Mouse (Mus musculus) kidney, embryonic 14.5 days (tissue): ENCODE results near the gene Traf3ip3. TPM values are rescaled to one million over a fixed set of nuclear protein-coding genes. Genes with fewer than 3 reads are reported as not detected.

Source experiments
- ATAC-seq: fragments of 200-750 bp; cut with Nextera tagmentation; 2 replicates; pipeline ENCODE4 v1.8.0; 2017; ENCODE audit warnings: moderate number of reproducible peaks, mild to moderate bottlenecking, moderate TSS enrichment, moderate library complexity; ENCODE audit not compliant: low FRiP score, low TSS enrichment
- H3K27ac ChIP-seq: fragments of 300-500 bp; sonication (generic); 2 replicates; pipeline ENCODE4 v1.5.1; 2014; ENCODE audit warnings: low read depth, mild to moderate bottlenecking, low read length, moderate library complexity, mixed read lengths
- H3K27me3 ChIP-seq: fragments of 300-500 bp; sonication (generic); 2 replicates; pipeline ENCODE4 v1.6.1; 2014; ENCODE audit warnings: mild to moderate bottlenecking, low read length; ENCODE audit not compliant: control insufficient read depth, insufficient read depth
- H3K36me3 ChIP-seq: fragments of 300-500 bp; sonication (generic); 2 replicates; pipeline ENCODE4 v1.6.1; 2014; ENCODE audit warnings: low read length, mixed read lengths; ENCODE audit not compliant: control insufficient read depth, insufficient read depth
- H3K4me1 ChIP-seq: fragments of 300-500 bp; sonication (generic); 2 replicates; pipeline ENCODE4 v1.6.1; 2014; ENCODE audit warnings: low read length, mixed read lengths; ENCODE audit not compliant: control insufficient read depth, insufficient read depth
- H3K4me2 ChIP-seq: fragments of 300-500 bp; sonication (generic); replicated peaks from 2 replicates; pipeline ENCODE4 v1.6.1; 2014; ENCODE audit warnings: low read depth, mild to moderate bottlenecking, low read length
- H3K4me3 ChIP-seq: fragments of 300-500 bp; sonication (generic); 2 replicates; pipeline ENCODE4 v1.5.1; 2014; ENCODE audit warnings: mild to moderate bottlenecking, low read length
- H3K9ac ChIP-seq: fragments of 300-500 bp; sonication (generic); 2 replicates; pipeline ENCODE4 v1.6.1; 2014; ENCODE audit warnings: low read depth, mild to moderate bottlenecking, low read length, moderate library complexity
- H3K9me3 ChIP-seq: fragments of 300-500 bp; sonication (generic); 2 replicates; pipeline ENCODE4 v1.6.1; 2016; ENCODE audit warnings: low read length; ENCODE audit not compliant: control insufficient read depth
- WGBS: fragments of 180-500 bp; shearing (Covaris S2); extraction: QIAGEN DNeasy Blood & Tissue Kit; methylation state at CpG from one replicate; pipeline ENCODE4 v1.1.7; 2014; 5-methylcytosine and 5-hydroxymethylcytosine counted together
- polyA plus RNA-seq: library from polyadenylated mRNA; unstranded; fragments of >200 nt; fragmentation: Nextera tagmentation; extraction: Ambion mirVana; gene quantifications from 2 replicates; pipeline ENCODE4 v1.2.1, GENCODE M21; 2014

The Traf3ip3 gene
- polyA plus RNA-seq, 1 experiment from 2014 or later, result 1.6 TPM

DNA sequence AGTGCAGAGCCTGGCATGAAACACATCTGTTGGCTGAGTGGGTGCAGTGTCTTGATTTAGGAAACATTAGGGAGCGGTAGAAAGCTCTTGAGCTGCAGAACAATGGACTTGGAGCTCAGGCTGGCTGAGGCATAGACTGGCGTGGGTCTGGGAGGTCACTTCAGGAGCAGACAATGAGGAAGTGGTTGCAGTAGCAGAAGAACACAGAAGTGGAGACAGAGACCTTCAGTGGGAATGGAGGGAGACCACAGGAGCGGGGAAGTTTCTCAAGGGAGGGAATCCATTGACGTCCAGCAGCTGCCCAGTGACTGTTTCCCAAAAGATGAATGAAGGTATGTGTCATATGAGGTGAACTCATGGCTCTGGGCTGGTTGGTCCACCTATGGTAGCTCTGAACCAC lies 56.4 kb downstream of the Traf3ip3 start:
- H3K4me1 ChIP-seq, result no peaks in the 10 kb centered on the region
- 80% methylated on average over 4 of the region's 4 CpGs for WGBS
- no peak for ATAC-seq

DNA sequence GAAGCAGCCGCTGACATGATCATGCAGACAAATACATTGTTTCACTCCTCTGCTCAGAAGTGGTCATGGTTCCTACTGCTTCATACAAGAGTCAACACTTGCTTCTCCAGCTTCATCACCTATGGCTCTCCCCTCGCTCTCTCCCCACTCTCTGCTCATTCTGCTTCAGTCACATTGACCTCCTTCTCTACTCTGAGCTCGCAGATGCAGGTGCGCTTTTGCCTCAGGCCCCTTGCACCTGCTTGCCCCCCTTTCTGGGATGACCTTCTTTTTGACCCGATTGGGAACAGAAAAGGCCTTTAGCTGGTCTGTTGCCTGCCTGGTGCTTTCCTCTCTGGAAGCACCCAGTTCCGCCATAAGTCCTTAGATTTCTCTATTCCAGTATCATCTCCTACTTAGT lies 57.0 kb downstream of the Traf3ip3 start:
- Histone ChIP-seq H3K9ac (no peak overlapping the region), H3K27me3 (no peaks in the 10 kb centered on the region), H3K36me3 (no peaks in the 10 kb centered on the region), H3K9me3 (no peaks in the 10 kb centered on the region), H3K4me2 (no peak overlapping the region), H3K4me1 (no peaks in the 10 kb centered on the region), H3K4me3 (no peak overlapping the region), H3K27ac (no peak overlapping the region)
- no peak for ATAC-seq
- WGBS, result 81% methylated on average over 6 of the region's 6 CpGs

More for the DNA sequence above, 56.4 kb downstream of the Traf3ip3 start:
- Histone ChIP-seq H3K27ac (no peak overlapping the region), H3K36me3 (no peaks in the 10 kb centered on the region), H3K27me3 (no peaks in the 10 kb centered on the region), H3K9me3 (no peaks in the 10 kb centered on the region), H3K4me2 (no peak overlapping the region), H3K4me3 (no peak overlapping the region), H3K9ac (no peak overlapping the region)

DNA sequence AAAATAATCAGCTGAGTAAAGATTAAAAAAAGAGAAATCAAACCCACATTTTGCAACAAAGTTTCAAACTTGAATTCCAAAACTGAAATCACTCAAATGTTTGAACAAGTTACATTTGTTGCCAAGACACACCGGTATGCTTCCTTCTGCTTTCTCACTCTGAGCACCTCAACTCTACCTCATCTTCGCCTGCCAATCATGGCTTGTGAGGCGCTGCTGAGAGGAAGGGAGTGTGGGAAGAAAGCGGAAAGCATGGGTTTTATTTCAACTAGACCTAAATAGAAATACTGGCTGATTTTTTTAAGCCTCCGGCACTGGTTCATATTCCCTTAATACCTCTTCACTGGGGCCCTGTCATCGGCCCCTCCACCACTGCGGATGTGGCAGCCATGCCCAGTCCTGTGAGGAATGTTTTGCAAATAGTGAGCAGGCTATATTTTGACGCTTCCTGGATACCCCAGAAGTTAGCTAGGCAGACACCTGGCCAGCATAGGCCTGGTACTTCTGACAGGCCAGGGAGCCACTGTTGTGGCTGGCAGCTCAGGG lies 58.9 kb downstream of the Traf3ip3 start:
- H3K27me3 ChIP-seq, result no peaks in the 10 kb centered on the region
- ATAC-seq, result no peak
- no peaks in the 10 kb centered on the region for H3K4me1 ChIP-seq
- H3K4me2 ChIP-seq, result no peak overlapping the region
- no peak overlapping the region for H3K9ac ChIP-seq
- H3K4me3 ChIP-seq, result no peak overlapping the region
- H3K27ac ChIP-seq, result no peak overlapping the region
- no peaks in the 10 kb centered on the region for H3K36me3 ChIP-seq
- H3K9me3 ChIP-seq, result no peaks in the 10 kb centered on the region
- WGBS, result 78% methylated on average over 8 of the region's 8 CpGs

DNA sequence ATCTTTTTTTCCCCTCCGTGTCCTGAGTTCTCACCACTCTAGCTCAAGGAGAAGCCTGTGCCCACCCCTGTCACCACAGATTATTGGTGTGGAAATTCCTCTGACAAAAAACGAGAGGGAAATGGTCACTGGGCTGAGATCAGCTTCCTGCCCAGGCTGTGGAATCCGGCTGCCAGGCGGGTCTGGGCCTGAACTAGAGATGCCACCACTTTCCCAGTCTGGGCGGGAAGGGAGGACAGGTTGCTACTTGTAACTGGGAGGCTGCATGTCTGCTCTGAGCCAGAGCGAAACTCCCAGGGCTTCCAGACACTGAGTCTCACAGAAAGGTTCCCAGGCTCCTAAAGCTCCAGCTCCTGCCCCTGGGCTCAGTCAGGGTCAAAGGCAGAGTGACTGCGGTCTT lies 60.4 kb downstream of the Traf3ip3 start:
- ATAC-seq, result no peak
- WGBS, result 64% methylated on average over 7 of the region's 7 CpGs
- H3K27ac ChIP-seq, result no peak overlapping the region

DNA sequence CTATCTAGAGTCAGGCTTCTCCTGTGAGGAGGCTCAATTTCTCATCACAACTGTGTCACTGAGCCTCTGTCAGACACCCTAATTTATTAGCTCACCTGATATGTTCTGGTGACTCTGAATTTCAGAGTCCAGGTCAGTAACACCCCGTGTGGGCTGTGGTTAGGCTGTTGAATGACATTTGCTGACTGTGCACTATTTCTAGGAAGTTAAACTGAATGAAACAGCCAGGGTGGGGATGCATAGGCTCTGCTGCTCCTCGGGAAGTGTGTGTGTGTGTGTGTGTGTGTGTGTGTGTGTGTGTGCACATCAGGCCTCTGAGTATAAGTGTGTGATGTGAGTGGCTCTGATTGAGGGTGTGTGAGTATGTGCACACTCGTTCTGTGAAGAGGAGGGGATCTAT lies 62.8 kb downstream of the Traf3ip3 start:
- WGBS, result 29% methylated on average over 3 of the region's 3 CpGs
- 0 out of 2 replicates have a peak, but pooled peaks have one; percentile 22 for ATAC-seq
- Histone ChIP-seq H3K4me1 (no peaks in the 10 kb centered on the region), H3K9ac (no peak overlapping the region), H3K36me3 (no peaks in the 10 kb centered on the region), H3K27me3 (no peaks in the 10 kb centered on the region), H3K27ac (no peak overlapping the region), H3K4me2 (no peak overlapping the region), H3K4me3 (no peak overlapping the region), H3K9me3 (no peaks in the 10 kb centered on the region)

More for the DNA sequence above, 60.4 kb downstream of the Traf3ip3 start:
- H3K4me3 ChIP-seq, result no peak overlapping the region
- no peaks in the 10 kb centered on the region for H3K27me3 ChIP-seq
- H3K9ac ChIP-seq, result no peak overlapping the region
- H3K36me3 ChIP-seq, result no peaks in the 10 kb centered on the region
- no peak overlapping the region for H3K4me2 ChIP-seq
- H3K4me1 ChIP-seq, result no peaks in the 10 kb centered on the region
- no peaks in the 10 kb centered on the region for H3K9me3 ChIP-seq

DNA sequence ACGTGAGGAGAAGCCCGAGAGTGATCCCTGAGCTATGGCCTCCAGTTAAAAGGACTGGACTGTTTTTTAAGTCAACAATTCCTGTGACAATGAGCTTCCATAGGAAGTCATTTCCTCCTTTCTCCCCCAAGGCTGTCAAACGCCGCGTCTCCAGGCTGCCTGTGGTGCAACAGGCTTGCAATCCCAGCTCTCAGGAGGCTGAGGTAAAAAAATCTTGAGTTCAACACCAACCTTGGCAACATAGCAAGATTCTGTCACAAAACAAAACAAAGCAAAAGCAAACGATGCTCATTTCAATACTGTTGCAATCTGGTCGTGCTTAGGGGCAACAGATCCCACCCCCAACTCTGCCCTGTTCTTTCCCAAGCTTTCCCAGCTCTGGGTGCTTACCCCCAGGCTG lies 63.4 kb downstream of the Traf3ip3 start:
- Histone ChIP-seq H3K36me3 (no peaks in the 10 kb centered on the region), H3K27me3 (no peaks in the 10 kb centered on the region), H3K9ac (no peak overlapping the region), H3K4me1 (no peaks in the 10 kb centered on the region), H3K4me2 (no peak overlapping the region), H3K4me3 (no peak overlapping the region), H3K27ac (no peak overlapping the region), H3K9me3 (no peaks in the 10 kb centered on the region)
- 20% methylated on average over 7 of the region's 7 CpGs for WGBS
- ATAC-seq, result peak; percentile 34; the same call in 1 of the 2 replicates

DNA sequence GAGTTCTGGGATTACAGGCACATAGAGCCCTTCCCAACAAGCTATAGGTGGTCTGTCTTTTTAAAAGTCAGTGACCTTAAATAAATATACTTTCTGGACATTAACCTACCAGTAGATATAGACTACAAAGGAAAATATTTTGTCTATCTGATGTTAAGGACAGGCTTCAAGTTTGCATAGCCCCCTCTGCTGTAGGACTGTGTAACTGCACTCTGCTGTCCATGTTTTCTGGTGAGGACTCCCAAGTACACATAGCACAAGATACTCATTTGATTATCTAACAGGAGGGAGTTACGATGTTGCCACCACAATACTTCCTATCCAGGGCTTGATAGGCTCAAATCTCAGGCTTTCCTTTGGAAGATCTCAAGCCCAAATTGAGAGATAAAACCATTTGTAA lies 67.8 kb downstream of the Traf3ip3 start:
- Histone ChIP-seq H3K27me3 (no peaks in the 10 kb centered on the region), H3K9ac (no peak overlapping the region), H3K4me2 (no peak overlapping the region), H3K27ac (no peak overlapping the region), H3K9me3 (no peaks in the 10 kb centered on the region), H3K4me3 (no peak overlapping the region), H3K36me3 (no peaks in the 10 kb centered on the region), H3K4me1 (peaks cover 9% of the 10 kb centered on the region)
- no peak for ATAC-seq
- WGBS, result 87% methylated on average over 1 of the region's 1 CpGs

DNA sequence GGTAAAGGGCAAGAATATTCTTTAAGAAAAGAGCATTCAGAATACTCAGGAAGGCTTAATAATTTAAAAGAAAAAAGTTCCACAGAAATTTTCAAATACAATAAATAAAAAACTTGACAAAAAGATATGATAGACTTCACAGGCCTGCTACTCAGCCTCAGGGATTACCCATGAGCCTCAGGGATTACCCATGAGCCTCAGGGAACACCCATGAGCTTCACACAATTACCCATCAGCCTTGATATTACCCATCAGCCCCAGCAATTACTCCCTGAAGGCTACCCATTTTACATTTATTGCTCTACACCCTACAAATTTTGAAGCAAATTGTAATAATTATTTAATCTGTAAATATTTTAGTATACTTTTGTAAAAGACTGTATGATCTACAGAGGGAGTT lies 69.1 kb downstream of the Traf3ip3 start:
- Histone ChIP-seq H3K9me3 (no peaks in the 10 kb centered on the region), H3K4me2 (no peak overlapping the region), H3K9ac (no peak overlapping the region), H3K4me1 (peaks cover 9% of the 10 kb centered on the region), H3K27me3 (no peaks in the 10 kb centered on the region), H3K4me3 (no peak overlapping the region), H3K27ac (no peak overlapping the region), H3K36me3 (peaks cover 9% of the 10 kb centered on the region)
- no peak for ATAC-seq

DNA sequence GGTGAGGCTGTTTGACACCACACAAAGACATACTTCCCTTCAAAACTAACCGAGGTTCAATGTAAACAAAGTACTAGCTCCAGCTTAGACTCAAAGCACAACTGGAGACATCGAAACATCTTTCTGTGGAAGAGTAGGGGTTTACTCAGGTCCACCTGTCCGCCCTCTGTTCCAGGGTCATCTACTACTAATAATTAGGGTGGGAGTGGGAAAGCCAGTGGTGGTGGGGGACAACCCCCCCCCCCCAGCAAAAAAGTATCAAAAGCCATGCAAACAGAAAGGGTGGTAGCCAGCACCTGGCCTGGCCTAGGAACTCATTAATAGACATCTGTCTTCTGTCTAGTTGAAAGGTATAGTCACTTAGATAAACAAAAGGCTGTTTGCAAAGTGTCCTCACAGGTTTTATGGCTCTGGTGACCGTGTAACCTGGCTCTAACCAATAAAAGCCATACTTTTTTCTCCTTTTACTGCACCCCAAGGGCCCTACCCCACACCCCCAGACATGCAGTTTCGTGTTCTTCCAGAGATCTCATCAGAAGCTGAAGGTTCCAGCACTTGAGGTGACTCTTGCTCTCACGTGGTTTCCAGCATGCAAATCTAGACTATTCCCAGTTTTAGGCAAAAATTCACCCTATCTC lies 70.1 kb downstream of the Traf3ip3 start:
- peaks cover 9% of the 10 kb centered on the region for H3K4me1 ChIP-seq
- 32% methylated on average over 6 of the region's 6 CpGs for WGBS
- no peak for ATAC-seq
- H3K9ac ChIP-seq, result no peak overlapping the region
- peaks cover 18% of the 10 kb centered on the region for H3K36me3 ChIP-seq
- H3K27ac ChIP-seq, result no peak overlapping the region
- no peak overlapping the region for H3K4me2 ChIP-seq
- H3K4me3 ChIP-seq, result no peak overlapping the region
- no peaks in the 10 kb centered on the region for H3K27me3 ChIP-seq
- H3K9me3 ChIP-seq, result no peaks in the 10 kb centered on the region
